Mouse (Mus musculus): ENCODE measurements around the gene Adcyap1r1.

The Adcyap1r1 gene

DNA sequence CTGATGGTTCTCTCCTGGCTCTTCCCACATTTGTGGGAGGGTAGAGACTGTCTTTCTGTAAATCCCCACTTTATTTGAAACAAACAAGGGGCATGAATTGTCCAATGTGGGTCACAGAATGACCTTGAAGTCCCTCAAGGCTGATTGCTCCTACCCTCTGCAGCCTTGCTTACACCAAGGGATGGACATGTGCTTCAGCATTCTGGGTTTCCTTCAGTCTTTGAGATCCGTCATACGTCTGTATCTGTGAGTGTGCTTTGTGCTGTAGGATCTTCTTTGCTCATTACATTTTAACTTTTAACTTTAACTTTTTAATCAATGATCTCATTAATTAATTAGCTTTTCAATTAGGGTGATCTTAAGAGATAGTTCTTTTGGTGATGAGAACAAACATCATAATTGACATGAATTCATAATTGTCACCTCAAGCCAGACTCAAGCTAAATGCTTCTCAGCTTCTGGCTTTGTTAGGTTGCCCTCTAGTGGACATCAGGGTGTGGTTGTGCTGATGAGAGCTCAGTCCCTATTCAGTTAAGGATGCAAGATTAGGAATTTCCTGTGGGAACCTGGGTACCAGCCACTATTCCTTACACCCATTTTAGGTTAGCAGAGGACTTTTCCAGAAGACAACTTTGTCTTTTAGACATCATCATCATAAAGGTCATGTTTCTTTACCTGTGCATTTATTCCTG lies 53.2 kb downstream of the Adcyap1r1 start:
- 84% methylated on average over 2 of the region's 2 CpGs for WGBS

DNA sequence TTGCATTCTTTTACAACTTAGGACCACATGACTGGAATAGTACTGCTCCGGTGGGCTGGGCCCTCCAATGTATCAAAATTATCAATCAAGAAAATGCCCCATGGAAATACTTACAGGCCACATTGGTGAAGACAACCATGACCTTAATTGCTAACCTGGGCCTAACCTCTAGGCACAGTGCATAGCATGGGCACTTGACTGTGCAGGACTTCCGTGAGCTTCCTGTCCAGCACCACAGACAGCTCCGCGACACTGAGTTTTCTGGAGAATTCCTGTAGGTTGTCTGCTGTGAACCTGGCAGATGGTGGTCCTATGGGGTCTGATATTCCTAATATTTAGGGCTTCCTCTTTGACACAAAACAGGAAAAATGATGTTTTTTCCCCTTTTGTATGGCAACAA lies 54.7 kb downstream of the Adcyap1r1 start:
- 90% methylated on average over 4 of the region's 4 CpGs for WGBS

DNA sequence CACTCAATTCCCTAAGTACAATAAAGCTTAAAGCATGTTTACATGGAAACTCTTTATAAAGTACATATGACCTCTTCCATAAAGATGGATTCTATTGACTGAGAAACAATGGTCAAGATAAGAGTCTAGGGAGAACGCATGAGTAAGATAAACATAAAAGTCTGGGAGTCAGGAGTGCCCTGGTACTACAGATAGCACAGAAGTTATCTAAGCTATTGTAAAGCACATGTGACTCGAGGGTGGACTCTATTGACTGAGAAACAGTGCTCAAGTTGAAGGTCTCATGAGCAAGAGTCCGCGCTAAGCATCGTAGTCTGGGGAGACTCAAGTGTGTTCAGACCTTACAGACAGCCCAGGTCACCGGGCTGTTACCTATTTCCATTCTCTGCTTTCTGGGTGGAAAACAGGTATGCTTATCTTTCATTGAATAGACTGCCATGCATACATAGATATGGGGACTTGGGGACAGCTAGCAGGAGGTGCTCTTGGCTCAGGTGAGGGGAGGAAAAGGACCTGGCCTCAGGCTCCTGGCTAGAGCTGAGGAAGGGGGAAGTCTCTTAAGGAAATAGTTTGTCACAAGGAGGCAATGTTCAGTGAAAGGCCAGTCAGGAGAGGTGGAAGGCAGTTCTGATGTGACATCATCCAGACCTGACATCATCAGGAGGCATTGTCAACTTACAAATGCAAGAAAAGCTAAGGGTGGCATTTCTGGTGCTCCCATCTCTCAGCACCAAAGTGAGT lies 57.5 kb downstream of the Adcyap1r1 start:
- 91% methylated on average over 6 of the region's 6 CpGs for WGBS

DNA sequence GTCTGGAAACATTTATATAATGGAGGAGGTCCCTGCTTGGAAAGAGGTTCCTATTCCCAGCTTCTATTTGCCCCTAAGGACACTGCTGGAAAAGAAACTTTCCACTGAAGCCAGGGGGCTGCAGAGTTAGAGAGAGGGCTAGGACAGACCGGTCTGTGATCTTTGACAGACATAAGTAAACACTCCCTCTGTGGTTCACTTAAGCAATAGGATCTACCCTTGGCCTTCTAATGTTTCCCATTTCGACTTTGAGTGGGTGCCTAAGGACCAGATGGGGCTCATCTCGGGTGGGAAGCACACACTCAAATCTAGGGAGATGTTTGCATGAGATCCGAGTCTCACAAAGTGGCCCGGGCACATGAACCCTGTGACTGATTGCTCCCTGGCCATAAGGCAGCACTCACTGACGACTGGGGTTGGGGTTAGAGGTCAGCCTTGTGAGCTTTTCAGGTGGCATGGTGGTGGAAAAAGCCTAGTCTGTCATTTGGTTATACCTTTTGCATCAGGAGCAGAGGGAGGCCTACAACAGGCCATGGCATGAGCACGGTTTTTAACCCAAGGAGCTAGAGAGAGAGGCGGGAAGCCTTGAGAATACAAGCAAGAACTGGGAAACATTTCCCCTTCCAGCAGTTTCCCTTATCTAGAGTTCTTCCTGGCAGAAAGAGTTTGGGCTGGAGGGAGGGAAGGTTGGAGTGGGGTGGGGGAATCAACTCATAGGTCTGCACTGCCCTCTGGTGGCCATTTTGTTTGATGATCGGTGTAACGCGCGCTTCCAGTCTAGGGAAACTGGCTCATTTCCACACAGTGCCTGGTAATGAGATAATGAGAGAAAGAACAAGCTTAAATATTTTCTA lies 59.7 kb downstream of the Adcyap1r1 start:
- 26% methylated on average over 12 of the region's 12 CpGs for WGBS

DNA sequence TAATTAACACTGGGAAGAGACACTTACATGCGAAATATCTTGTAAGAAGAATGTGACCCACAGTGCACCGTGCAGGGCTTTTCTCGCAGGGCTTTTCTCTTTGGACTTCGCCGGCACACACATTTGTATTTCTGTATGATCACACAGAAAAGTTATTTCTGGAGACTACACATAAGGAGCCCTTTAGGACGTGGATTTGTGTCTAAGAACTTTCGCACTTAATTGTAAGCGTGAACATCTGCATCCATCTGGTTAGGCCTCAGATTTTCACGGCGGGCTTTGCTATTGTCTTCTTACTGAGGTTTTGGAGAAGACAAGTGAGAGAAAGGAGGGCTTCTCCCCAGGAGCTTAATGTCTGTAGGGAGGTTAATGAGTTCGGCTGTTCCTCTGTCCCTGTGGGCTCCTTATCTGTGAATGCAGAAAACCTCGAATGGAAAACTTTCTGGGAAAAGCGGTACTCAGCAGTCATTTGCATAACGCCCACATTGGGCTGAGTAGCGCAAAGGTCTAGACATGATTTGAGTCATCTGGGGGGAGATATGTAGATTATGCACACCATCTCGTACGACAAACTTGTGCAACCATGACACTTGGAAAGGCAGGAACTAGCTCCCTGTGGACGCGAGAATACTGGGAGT lies 60.4 kb downstream of the Adcyap1r1 start:
- 27% methylated on average over 19 of the region's 19 CpGs for WGBS

DNA sequence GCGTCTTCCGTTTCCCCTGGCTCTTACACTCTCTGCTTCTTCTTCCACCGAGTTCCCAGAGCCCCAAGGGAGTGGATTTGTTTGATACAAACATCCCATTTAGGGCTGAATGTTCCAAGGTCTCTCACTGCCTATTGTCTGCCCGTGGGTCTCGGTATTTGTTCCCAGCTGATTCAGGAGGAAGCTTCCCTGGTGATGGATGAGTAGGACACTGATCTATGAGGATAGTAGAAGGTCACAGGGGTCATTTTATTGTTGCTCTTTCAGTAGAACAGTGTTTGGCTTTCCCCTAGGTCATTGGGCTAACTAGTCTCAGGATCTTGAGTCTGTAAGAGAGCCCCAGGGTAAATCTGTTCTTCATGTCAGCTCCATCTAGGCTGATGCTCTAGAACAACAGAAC lies 61.7 kb downstream of the Adcyap1r1 start:
- WGBS, result 76% methylated on average over 5 of the region's 5 CpGs

DNA sequence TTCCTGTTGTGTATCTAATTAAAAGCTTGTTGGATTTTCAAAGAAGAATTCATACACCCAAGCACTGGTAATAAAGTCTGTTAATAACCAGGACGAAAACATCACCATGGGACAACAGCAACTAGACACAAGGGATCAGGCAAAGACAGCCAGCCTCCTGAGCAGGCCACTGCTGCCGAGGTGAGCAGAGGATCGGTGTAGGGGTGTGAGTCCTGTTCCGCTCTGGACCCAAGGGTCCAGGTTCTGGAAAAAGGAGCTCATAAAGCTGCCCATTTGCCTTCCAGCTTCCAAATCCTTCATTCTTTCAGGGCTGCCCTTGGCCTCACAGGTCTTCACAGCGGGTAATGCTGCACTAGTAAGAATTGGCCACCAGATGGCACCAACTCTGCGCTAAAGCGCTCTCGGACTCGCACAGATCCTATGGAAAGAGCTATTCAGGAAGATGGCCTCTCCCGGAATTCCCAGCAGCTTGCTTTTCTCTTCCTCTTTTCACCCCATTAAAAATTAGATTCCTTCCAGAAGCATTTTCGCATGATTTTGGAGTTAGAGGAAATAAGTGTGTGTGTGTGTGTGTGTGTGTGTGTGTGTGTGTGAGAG lies 67.9 kb downstream of the Adcyap1r1 start:
- WGBS, result 18% methylated on average over 11 of the region's 11 CpGs

DNA sequence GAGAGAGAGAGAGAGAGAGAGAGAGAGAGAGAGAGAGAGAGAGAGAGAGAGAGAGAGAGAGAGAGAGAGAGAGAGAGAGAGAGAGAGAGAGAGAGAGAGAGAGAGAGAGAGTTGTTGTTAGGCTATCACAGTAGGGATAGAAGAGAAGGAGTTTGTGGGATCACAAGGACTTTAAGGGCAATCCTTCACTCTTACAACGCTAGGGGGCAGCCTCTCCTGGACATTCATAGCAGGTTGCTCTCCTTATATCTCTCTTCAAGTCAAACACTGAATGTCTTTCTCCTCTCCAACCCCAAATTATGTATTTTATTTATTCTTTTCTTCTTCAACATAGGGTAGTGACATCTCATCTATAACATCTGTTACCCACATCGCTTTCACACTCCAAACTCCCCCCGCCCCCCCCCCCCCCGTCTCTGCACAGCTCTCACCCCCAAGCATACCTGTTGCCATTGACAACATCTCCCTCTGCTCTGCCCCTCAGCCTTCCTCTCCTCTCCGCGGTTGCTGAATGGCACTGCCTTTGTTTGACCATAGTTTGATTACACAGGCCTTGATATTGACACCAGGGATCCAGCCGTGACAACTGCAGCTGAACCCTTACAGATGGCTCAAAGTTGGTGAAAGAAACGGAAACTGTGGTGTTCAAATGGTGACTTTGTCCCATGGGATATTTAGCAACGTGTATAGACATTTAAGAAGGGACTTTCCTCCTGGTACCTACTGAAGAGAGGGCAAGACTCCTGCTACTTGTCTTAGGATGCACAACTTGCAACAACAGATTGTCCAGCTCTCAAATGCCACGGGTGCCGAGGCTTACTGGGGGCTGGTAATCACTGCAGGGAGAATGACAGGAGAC lies 68.7 kb downstream of the Adcyap1r1 start:
- WGBS, result 35% methylated on average over 11 of the region's 11 CpGs

DNA sequence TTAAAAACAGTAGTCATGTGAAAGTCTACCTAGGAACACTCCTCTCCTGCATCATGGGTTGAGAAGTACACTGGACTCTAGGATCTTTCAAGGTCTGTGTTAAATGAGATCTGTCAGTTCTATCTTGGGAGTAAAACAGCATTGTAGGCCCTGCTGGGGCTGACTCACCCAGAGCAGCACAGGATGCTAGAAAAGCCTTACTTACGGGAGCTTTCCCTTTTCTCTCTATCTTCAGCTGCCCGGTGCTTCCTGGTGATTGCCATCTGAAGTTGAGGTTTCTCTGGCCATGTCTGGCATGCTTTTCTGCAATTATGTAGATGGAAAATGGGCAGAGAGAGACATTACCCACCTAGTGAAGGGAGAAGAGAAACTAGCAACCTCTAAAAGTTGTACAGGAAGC lies 84.7 kb downstream of the Adcyap1r1 start:
- WGBS, result 46% methylated on average over 2 of the region's 2 CpGs

DNA sequence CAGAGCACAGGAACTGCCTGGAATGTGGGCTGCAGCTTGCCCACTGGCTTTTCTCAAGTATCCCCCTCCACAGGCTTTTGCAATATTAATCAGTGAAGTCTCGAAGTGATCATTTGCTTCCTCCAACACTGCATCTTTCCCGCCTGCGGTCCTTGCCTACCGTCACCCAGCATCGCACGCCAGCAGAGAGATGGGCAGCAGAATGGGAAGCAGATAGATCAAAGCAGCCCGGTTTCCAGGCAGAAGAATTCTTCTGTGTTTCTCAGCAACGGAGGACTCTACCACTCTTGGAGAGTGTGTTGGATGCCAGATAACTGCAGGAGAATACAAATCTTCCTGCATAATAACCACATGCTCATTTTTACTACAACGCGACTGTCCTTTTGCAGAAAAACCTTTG lies 87.4 kb downstream of the Adcyap1r1 start:
- 20% methylated on average over 10 of the region's 10 CpGs for WGBS

DNA sequence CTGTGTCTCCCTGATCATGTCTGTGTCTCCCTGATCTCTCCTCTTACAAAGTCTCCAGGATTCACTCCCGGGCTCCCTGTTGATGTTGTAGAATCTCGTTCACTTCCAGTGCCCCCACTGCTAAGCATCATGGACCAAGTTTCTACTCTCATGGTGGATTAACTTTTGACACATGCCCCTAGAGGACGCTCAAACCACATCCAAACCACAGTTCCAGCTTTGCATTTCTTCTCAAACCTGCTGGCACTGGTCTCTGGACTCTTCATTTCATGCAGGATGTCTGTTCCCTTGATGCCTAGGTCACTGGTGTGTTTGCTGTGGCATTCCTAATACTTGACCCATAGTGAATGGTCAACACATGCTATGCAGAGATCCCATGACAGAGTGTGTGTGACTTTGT lies 90.6 kb downstream of the Adcyap1r1 start:
- 51% methylated on average over 3 of the region's 3 CpGs for WGBS

DNA sequence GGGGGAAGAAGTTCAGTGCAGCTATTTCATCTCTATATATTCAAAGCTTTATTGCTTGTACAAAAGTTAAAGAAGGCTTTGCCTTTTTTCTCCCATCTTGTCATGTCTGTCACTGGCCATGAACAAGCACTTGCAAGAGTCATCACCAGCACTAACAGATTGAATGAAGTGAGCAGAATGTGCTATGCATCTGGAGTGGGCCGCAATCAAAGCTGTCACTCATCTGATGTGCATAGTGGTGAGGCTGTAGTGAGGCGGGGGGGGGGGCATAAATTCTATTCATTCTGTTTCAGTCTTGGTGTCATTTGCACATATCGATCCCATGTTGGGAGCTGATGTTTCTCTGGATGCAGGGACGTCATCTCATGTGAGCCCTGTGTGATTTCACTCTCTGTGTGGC lies 91.6 kb downstream of the Adcyap1r1 start:
- 77% methylated on average over 4 of the region's 4 CpGs for WGBS

DNA sequence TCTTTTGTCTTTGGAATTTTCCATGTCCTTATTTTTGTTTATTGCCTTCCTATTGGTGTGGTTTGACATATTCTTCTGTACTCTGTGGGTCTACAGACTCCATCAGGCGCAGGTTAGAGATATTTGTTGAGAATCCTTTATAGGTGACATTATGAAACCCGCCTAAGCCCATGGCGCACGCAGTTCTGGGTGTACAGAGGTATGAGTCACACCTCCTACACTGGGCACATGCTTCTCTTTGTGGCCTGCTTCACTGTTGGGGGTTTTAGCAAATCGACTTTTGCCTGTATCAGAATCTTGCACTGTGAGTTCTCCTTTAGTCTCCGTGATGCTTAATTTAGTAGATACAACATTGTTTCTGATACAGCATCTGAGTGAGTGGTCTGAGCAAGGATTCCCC lies 97.4 kb downstream of the Adcyap1r1 start:
- WGBS, result 67% methylated on average over 6 of the region's 6 CpGs

DNA sequence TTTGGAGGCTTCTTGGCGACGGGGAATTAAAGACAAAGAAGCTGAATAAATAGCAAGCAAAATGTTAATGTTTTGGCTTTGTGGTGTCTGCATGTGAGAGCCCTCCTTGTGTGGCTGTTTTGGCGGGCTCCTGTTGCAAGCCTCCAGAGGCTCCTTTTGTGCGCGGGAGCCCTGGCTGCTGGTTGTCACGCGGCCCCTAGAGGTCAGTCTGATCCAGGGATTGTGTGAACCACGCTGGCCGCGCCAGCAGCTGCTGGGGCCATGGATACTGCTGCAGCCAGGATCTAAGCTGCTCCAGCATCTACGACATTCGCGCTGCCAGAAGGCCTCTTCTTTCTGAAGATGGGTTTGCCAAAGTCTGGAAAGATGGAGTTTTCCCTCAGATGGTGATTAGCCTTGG lies 99.1 kb downstream of the Adcyap1r1 start:
- 31% methylated on average over 13 of the region's 13 CpGs for WGBS

Measured in cerebral cortex, adult 2 months (tissue).